Mouse (Mus musculus): ENCODE results near the gene Defb25.

GRCm38 (mm10) chr2:152586926-152587560 is 35.8 kb downstream of the Defb25 start:
- TF ChIP-seq CTCF (IDR thresholded peaks at IDR 0.05; ENCODE audit: borderline replicate concordance, extremely low read depth, insufficient read depth, insufficient read length), result peak; percentile 27; the same call in 1 of the 2 replicates
- TF ChIP-seq POLR2A (IDR thresholded peaks at IDR 0.05; ENCODE audit: borderline replicate concordance, extremely low read depth, insufficient read depth, insufficient read length, poor library complexity, severe bottlenecking), result no peak

Measured in brain, embryonic 14.5 days (tissue).